Mouse (Mus musculus) stomach, postnatal 0 days (tissue): ENCODE measurements around the gene Armc7. TPM values are rescaled to one million over a fixed set of nuclear protein-coding genes. Genes with fewer than 3 reads are reported as not detected.
A peak's percentile ranks its signal among the peaks of the same experiment; 100 is the strongest.

Experiments
- ATAC-seq: fragments of 200-750 bp; cut with Nextera tagmentation; 2 replicates; pipeline ENCODE4 v1.8.0; 2017; ENCODE audit not compliant: low FRiP score, low TSS enrichment
- DNase-seq: peaks from one replicate; pipeline ENCODE4 v3.0.0-alpha.2; 2016; ENCODE audit warnings: low spot score
- H3K27ac ChIP-seq: fragments of 300-500 bp; sonication (generic); replicated peaks from 2 replicates; pipeline ENCODE4 v1.5.1; 2014; ENCODE audit warnings: mild to moderate bottlenecking, control low read depth
- H3K27me3 ChIP-seq: fragments of 300-500 bp; sonication (generic); 2 replicates; pipeline ENCODE4 v1.6.1; 2014; ENCODE audit warnings: low read length; ENCODE audit not compliant: control insufficient read depth, insufficient read depth
- H3K36me3 ChIP-seq: fragments of 300-500 bp; sonication (generic); 2 replicates; pipeline ENCODE4 v1.6.1; 2014; ENCODE audit warnings: low read length, mixed read lengths; ENCODE audit not compliant: control insufficient read depth, insufficient read depth
- H3K4me1 ChIP-seq: fragments of 300-500 bp; sonication (generic); replicated peaks from 2 replicates; pipeline ENCODE4 v1.6.1; 2014; ENCODE audit warnings: antibody characterized with exemption; ENCODE audit not compliant: control insufficient read depth, insufficient read depth
- H3K4me2 ChIP-seq: fragments of 300-500 bp; sonication (generic); replicated peaks from 2 replicates; pipeline ENCODE4 v1.6.1; 2014; ENCODE audit warnings: low read depth, mild to moderate bottlenecking, control low read depth, moderate library complexity
- H3K4me3 ChIP-seq: fragments of 300-500 bp; sonication (generic); 2 replicates; pipeline ENCODE4 v1.5.1; 2014; ENCODE audit warnings: low read depth, low read length, control low read depth
- H3K9ac ChIP-seq: fragments of 300-500 bp; sonication (generic); 2 replicates; pipeline ENCODE4 v1.6.1; 2014; ENCODE audit warnings: mild to moderate bottlenecking, low read length, control low read depth, mixed read lengths
- H3K9me3 ChIP-seq: fragments of 300-500 bp; sonication (generic); 2 replicates; pipeline ENCODE4 v1.6.1; 2016; ENCODE audit warnings: low read length; ENCODE audit not compliant: control insufficient read depth
- CTCF ChIP-seq: IDR thresholded peaks from 2 replicates; pipeline ENCODE4 v1.5.1; 2016; ENCODE audit warnings: antibody characterized with exemption, low read depth, mild to moderate bottlenecking, moderate library complexity
- EP300 ChIP-seq: optimal IDR thresholded peaks from 2 replicates; pipeline ENCODE3; 2016; ENCODE audit warnings: antibody characterized with exemption
- WGBS: fragments of 180-500 bp; shearing (Covaris S2); extraction: QIAGEN DNeasy Blood & Tissue Kit; methylation state at CpG from one replicate; pipeline ENCODE4 v1.1.7; 2014; 5-methylcytosine and 5-hydroxymethylcytosine counted together
- polyA plus RNA-seq: library from polyadenylated mRNA; unstranded; fragments of >200 nt; fragmentation: Nextera tagmentation; extraction: Ambion mirVana; gene quantifications from 2 replicates; pipeline ENCODE4 v1.2.1, GENCODE M21; 2015

The Armc7 gene
- polyA plus RNA-seq, 1 experiment from 2014 or later = 6.5 TPM

GRCm38 (mm10) chr11:115506586-115506985, 31.1 kb downstream of the Armc7 start:
- H3K9me3 ChIP-seq = no peaks in the 10 kb centered on the region
- no peak overlapping the region for H3K27ac ChIP-seq
- DNase-seq = no peak
- peaks cover 6% of the 10 kb centered on the region for H3K4me1 ChIP-seq
- H3K27me3 ChIP-seq = no peaks in the 10 kb centered on the region
- no peak overlapping the region for H3K4me3 ChIP-seq
- 0 out of 2 replicates have a peak, but pooled peaks cover 5% of the 10 kb centered on the region for H3K36me3 ChIP-seq
- no peak overlapping the region for H3K9ac ChIP-seq
- no peak overlapping the region for H3K4me2 ChIP-seq
- WGBS = 68% methylated on average over 3 of the region's 3 CpGs
- no peak for ATAC-seq
- TF ChIP-seq CTCF (no peak), EP300 (no peak)

- no peaks in the 10 kb centered on the region for H3K9me3 ChIP-seq
- H3K27me3 ChIP-seq = no peaks in the 10 kb centered on the region
- H3K4me3 ChIP-seq = no peak overlapping the region
- H3K4me2 ChIP-seq = no peak overlapping the region
- 65% methylated on average over 2 of the region's 2 CpGs for WGBS
- no peaks in the 10 kb centered on the region for H3K36me3 ChIP-seq
- TF ChIP-seq EP300 (no peak), CTCF (no peak)
- no peak for DNase-seq
- peaks cover 12% of the 10 kb centered on the region for H3K4me1 ChIP-seq
- no peak overlapping the region for H3K27ac ChIP-seq
- no peak overlapping the region for H3K9ac ChIP-seq
- no peak for ATAC-seq
Observed at GRCm38 (mm10) chr11:115508061-115508460, 32.6 kb downstream of the Armc7 start.

GRCm38 (mm10) chr11:115509773-115510506, 34.5 kb downstream of the Armc7 start:
- Histone ChIP-seq H3K9ac (no peak overlapping the region; the same call in 1 of the 2 replicates), H3K4me3 (no peak overlapping the region), H3K36me3 (no peaks in the 10 kb centered on the region), H3K4me2 (peak overlapping the region; percentile 9; the same call in 1 of the 2 replicates), H3K4me1 (peaks cover 12% of the 10 kb centered on the region), H3K9me3 (no peaks in the 10 kb centered on the region), H3K27ac (peak overlapping the region; percentile 76), H3K27me3 (no peaks in the 10 kb centered on the region)
- no peak for TF ChIP-seq CTCF
- DNase-seq (peak; percentile 41), ATAC-seq (peak; percentile 38)
- 19% methylated on average over 6 of the region's 6 CpGs for WGBS

GRCm38 (mm10) chr11:115510507-115510888, 35.0 kb downstream of the Armc7 start:
- no peak overlapping the region for H3K4me2 ChIP-seq
- H3K27ac ChIP-seq = peak overlapping the region; percentile 76
- H3K4me3 ChIP-seq = no peak overlapping the region
- TF ChIP-seq EP300 (no peak), CTCF (no peak)
- H3K4me1 ChIP-seq = peaks cover 12% of the 10 kb centered on the region
- no peaks in the 10 kb centered on the region for H3K36me3 ChIP-seq
- DNase-seq = peak; percentile 30
- 45% methylated on average over 5 of the region's 5 CpGs for WGBS
- H3K9me3 ChIP-seq = no peaks in the 10 kb centered on the region
- H3K9ac ChIP-seq = no peak overlapping the region
- no peaks in the 10 kb centered on the region for H3K27me3 ChIP-seq
- no peak for ATAC-seq

- TF ChIP-seq CTCF (no peak), EP300 (no peak)
- Histone ChIP-seq H3K36me3 (no peaks in the 10 kb centered on the region), H3K27me3 (no peaks in the 10 kb centered on the region), H3K4me3 (no peak overlapping the region), H3K4me2 (peak overlapping the region; percentile 94), H3K9ac (peak overlapping the region; percentile 13; the same call in 1 of the 2 replicates), H3K4me1 (peaks cover 12% of the 10 kb centered on the region), H3K27ac (peak overlapping the region; percentile 89), H3K9me3 (no peaks in the 10 kb centered on the region)
- 68% methylated on average over 2 of the region's 2 CpGs for WGBS
- no peak for ATAC-seq
- no peak for DNase-seq
Observed at GRCm38 (mm10) chr11:115511121-115511520, 35.7 kb downstream of the Armc7 start.

GRCm38 (mm10) chr11:115512004-115512403, 36.5 kb downstream of the Armc7 start:
- Histone ChIP-seq H3K27ac (peak overlapping the region; percentile 89), H3K27me3 (no peaks in the 10 kb centered on the region), H3K9me3 (no peaks in the 10 kb centered on the region), H3K4me2 (peak overlapping the region; percentile 94), H3K4me1 (peaks cover 12% of the 10 kb centered on the region), H3K4me3 (peak overlapping the region; percentile 79), H3K9ac (peak overlapping the region; percentile 90; the same call in 1 of the 2 replicates), H3K36me3 (no peaks in the 10 kb centered on the region)
- 17% methylated on average over 3 of the region's 3 CpGs for WGBS
- no peak for ATAC-seq
- DNase-seq = no peak
- TF ChIP-seq EP300 (no peak), CTCF (no peak)
